Mouse (Mus musculus) neural tube, embryonic 15.5 days (tissue): Measurements from ENCODE around the gene Adgre5. TPM values are rescaled to one million over a fixed set of nuclear protein-coding genes. Genes with fewer than 3 reads are reported as not detected.

Experiments used
- ATAC-seq: fragments of 200-750 bp; cut with Nextera tagmentation; 2 replicates; pipeline ENCODE4 v1.8.0; 2017; ENCODE audit warnings: mild to moderate bottlenecking, moderate TSS enrichment, moderate library complexity; ENCODE audit not compliant: low FRiP score
- H3K27ac ChIP-seq: fragments of 300-500 bp; sonication (generic); replicated peaks from 2 replicates; pipeline ENCODE4 v1.5.1; 2015; ENCODE audit warnings: mild to moderate bottlenecking, inconsistent platforms
- H3K27me3 ChIP-seq: fragments of 300-500 bp; sonication (generic); replicated peaks from 2 replicates; pipeline ENCODE4 v1.6.1; 2015; ENCODE audit warnings: inconsistent platforms
- H3K36me3 ChIP-seq: fragments of 300-500 bp; sonication (generic); 2 replicates; pipeline ENCODE4 v1.6.1; 2015; ENCODE audit warnings: inconsistent platforms
- H3K4me1 ChIP-seq: fragments of 300-500 bp; sonication (generic); 2 replicates; pipeline ENCODE4 v1.6.1; 2015; ENCODE audit warnings: inconsistent platforms
- H3K4me2 ChIP-seq: fragments of 300-500 bp; sonication (generic); 2 replicates; pipeline ENCODE4 v1.6.1; 2015; ENCODE audit warnings: inconsistent platforms, mild to moderate bottlenecking, moderate library complexity
- H3K4me3 ChIP-seq: fragments of 300-500 bp; sonication (generic); replicated peaks from 2 replicates; pipeline ENCODE4 v1.5.1; 2015; ENCODE audit warnings: mild to moderate bottlenecking, inconsistent platforms
- H3K9ac ChIP-seq: fragments of 300-500 bp; sonication (generic); replicated peaks from 2 replicates; pipeline ENCODE4 v1.6.1; 2015; ENCODE audit warnings: mild to moderate bottlenecking, inconsistent platforms
- H3K9me3 ChIP-seq: fragments of 300-500 bp; sonication (generic); replicated peaks from 2 replicates; pipeline ENCODE4 v1.6.1; 2016; ENCODE audit warnings: inconsistent platforms
- WGBS: fragments of 180-500 bp; shearing (Covaris S2); methylation state at CpG from one replicate; pipeline ENCODE4 v1.1.7; 2015; ENCODE audit warnings: mixed read lengths; 5-methylcytosine and 5-hydroxymethylcytosine counted together
- polyA plus RNA-seq: library from polyadenylated mRNA; unstranded; fragments of >200 nt; fragmentation: Nextera tagmentation; extraction: Ambion mirVana; gene quantifications from 2 replicates; pipeline ENCODE4 v1.2.1, GENCODE M21; 2015

Adgre5 gene
- polyA plus RNA-seq, 1 experiment from 2014 or later: 12.2 TPM

- no peaks in the 10 kb centered on the region for H3K9me3 ChIP-seq
- H3K9ac ChIP-seq: no peak overlapping the region
- H3K27me3 ChIP-seq: peaks cover 24% of the 10 kb centered on the region
- no peaks in the 10 kb centered on the region for H3K36me3 ChIP-seq
- peaks cover 18% of the 10 kb centered on the region for H3K4me1 ChIP-seq
- no peak for ATAC-seq
- no peak overlapping the region for H3K4me2 ChIP-seq
- no peak overlapping the region for H3K4me3 ChIP-seq
- 88% methylated on average over 2 of the region's 2 CpGs for WGBS
- no peak overlapping the region for H3K27ac ChIP-seq
Measured at GRCm38 (mm10) chr8:83770669-83771068, 29.5 kb upstream of the Adgre5 start.

- H3K27ac ChIP-seq: no peak overlapping the region
- no peak overlapping the region for H3K4me3 ChIP-seq
- H3K4me2 ChIP-seq: no peak overlapping the region
- H3K9me3 ChIP-seq: no peaks in the 10 kb centered on the region
- H3K36me3 ChIP-seq: no peaks in the 10 kb centered on the region
- no peak for ATAC-seq
- no peak overlapping the region for H3K9ac ChIP-seq
- WGBS: 79% methylated on average over 7 of the region's 7 CpGs
- peaks cover 18% of the 10 kb centered on the region for H3K4me1 ChIP-seq
- H3K27me3 ChIP-seq: peaks cover 17% of the 10 kb centered on the region
Measured at GRCm38 (mm10) chr8:83769720-83770119, 28.6 kb upstream of the Adgre5 start.

GRCm38 (mm10) chr8:83768526-83768925 lies 27.4 kb upstream of the Adgre5 start:
- H3K9ac ChIP-seq: no peak overlapping the region
- peaks cover 17% of the 10 kb centered on the region for H3K27me3 ChIP-seq
- no peaks in the 10 kb centered on the region for H3K9me3 ChIP-seq
- no peak for ATAC-seq
- H3K27ac ChIP-seq: no peak overlapping the region
- WGBS: 56% methylated on average over 5 of the region's 5 CpGs
- no peak overlapping the region for H3K4me2 ChIP-seq
- no peaks in the 10 kb centered on the region for H3K36me3 ChIP-seq
- no peak overlapping the region for H3K4me3 ChIP-seq
- H3K4me1 ChIP-seq: peaks cover 12% of the 10 kb centered on the region

GRCm38 (mm10) chr8:83767442-83767841 lies 26.3 kb upstream of the Adgre5 start:
- Histone ChIP-seq H3K4me2 (no peak overlapping the region), H3K27ac (no peak overlapping the region), H3K9me3 (no peaks in the 10 kb centered on the region), H3K27me3 (peaks cover 9% of the 10 kb centered on the region), H3K4me3 (no peak overlapping the region), H3K9ac (no peak overlapping the region), H3K4me1 (peaks cover 1% of the 10 kb centered on the region), H3K36me3 (no peaks in the 10 kb centered on the region)
- no peak for ATAC-seq
- WGBS: 88% methylated on average over 4 of the region's 4 CpGs

- H3K36me3 ChIP-seq: no peaks in the 10 kb centered on the region
- no peaks in the 10 kb centered on the region for H3K9me3 ChIP-seq
- H3K9ac ChIP-seq: no peak overlapping the region
- H3K4me3 ChIP-seq: no peak overlapping the region
- no peak overlapping the region for H3K27ac ChIP-seq
- peaks cover 3% of the 10 kb centered on the region; the same call in 1 of the 2 replicates for H3K27me3 ChIP-seq
- H3K4me1 ChIP-seq: no peaks in the 10 kb centered on the region
- ATAC-seq: no peak
- no peak overlapping the region for H3K4me2 ChIP-seq
Measured at GRCm38 (mm10) chr8:83765663-83766062, 24.5 kb upstream of the Adgre5 start.

GRCm38 (mm10) chr8:83764717-83765116 lies 23.6 kb upstream of the Adgre5 start:
- H3K4me2 ChIP-seq: no peak overlapping the region
- H3K27me3 ChIP-seq: no peaks in the 10 kb centered on the region
- 84% methylated on average over 2 of the region's 2 CpGs for WGBS
- no peaks in the 10 kb centered on the region for H3K9me3 ChIP-seq
- 0 out of 2 replicates have a peak, but pooled peaks cover under 1% of the 10 kb centered on the region for H3K4me1 ChIP-seq
- no peaks in the 10 kb centered on the region for H3K36me3 ChIP-seq
- no peak for ATAC-seq
- no peak overlapping the region for H3K4me3 ChIP-seq
- H3K27ac ChIP-seq: no peak overlapping the region
- no peak overlapping the region for H3K9ac ChIP-seq

GRCm38 (mm10) chr8:83764116-83764515 lies 23.0 kb upstream of the Adgre5 start:
- Histone ChIP-seq H3K4me1 (0 out of 2 replicates have a peak, but pooled peaks cover 3% of the 10 kb centered on the region), H3K27ac (no peak overlapping the region), H3K9ac (no peak overlapping the region), H3K4me3 (no peak overlapping the region), H3K27me3 (no peaks in the 10 kb centered on the region), H3K36me3 (no peaks in the 10 kb centered on the region), H3K4me2 (no peak overlapping the region), H3K9me3 (no peaks in the 10 kb centered on the region)
- ATAC-seq: no peak
- WGBS: 96% methylated on average over 8 of the region's 8 CpGs

- H3K4me2 ChIP-seq: no peak overlapping the region
- WGBS: 83% methylated on average over 2 of the region's 2 CpGs
- ATAC-seq: no peak
- H3K27ac ChIP-seq: no peak overlapping the region
- no peak overlapping the region for H3K4me3 ChIP-seq
- no peaks in the 10 kb centered on the region for H3K9me3 ChIP-seq
- H3K27me3 ChIP-seq: no peaks in the 10 kb centered on the region
- H3K36me3 ChIP-seq: no peaks in the 10 kb centered on the region
- 0 out of 2 replicates have a peak, but pooled peaks cover 3% of the 10 kb centered on the region for H3K4me1 ChIP-seq
- no peak overlapping the region for H3K9ac ChIP-seq
Measured at GRCm38 (mm10) chr8:83759231-83759759, 18.2 kb upstream of the Adgre5 start.

- Histone ChIP-seq H3K9ac (no peak overlapping the region), H3K27me3 (no peaks in the 10 kb centered on the region), H3K4me1 (0 out of 2 replicates have a peak, but pooled peaks cover 3% of the 10 kb centered on the region), H3K36me3 (no peaks in the 10 kb centered on the region), H3K4me3 (no peak overlapping the region), H3K9me3 (no peaks in the 10 kb centered on the region), H3K27ac (no peak overlapping the region), H3K4me2 (no peak overlapping the region)
- no peak for ATAC-seq
- 69% methylated on average over 5 of the region's 5 CpGs for WGBS
Measured at GRCm38 (mm10) chr8:83758298-83758697, 17.2 kb upstream of the Adgre5 start.

- H3K4me2 ChIP-seq: no peak overlapping the region
- H3K9me3 ChIP-seq: no peaks in the 10 kb centered on the region
- H3K9ac ChIP-seq: no peak overlapping the region
- ATAC-seq: no peak
- H3K27ac ChIP-seq: no peak overlapping the region
- H3K36me3 ChIP-seq: no peaks in the 10 kb centered on the region
- no peaks in the 10 kb centered on the region for H3K27me3 ChIP-seq
- 87% methylated on average over 6 of the region's 6 CpGs for WGBS
- no peak overlapping the region for H3K4me3 ChIP-seq
- H3K4me1 ChIP-seq: 0 out of 2 replicates have a peak, but pooled peaks cover 3% of the 10 kb centered on the region
Measured at GRCm38 (mm10) chr8:83757084-83757607, 16.0 kb upstream of the Adgre5 start.

- Histone ChIP-seq H3K27me3 (no peaks in the 10 kb centered on the region), H3K4me1 (0 out of 2 replicates have a peak, but pooled peaks cover 3% of the 10 kb centered on the region), H3K4me3 (no peak overlapping the region), H3K27ac (no peak overlapping the region), H3K4me2 (no peak overlapping the region), H3K9me3 (no peaks in the 10 kb centered on the region), H3K9ac (no peak overlapping the region), H3K36me3 (no peaks in the 10 kb centered on the region)
- 96% methylated on average over 3 of the region's 3 CpGs for WGBS
- no peak for ATAC-seq
Measured at GRCm38 (mm10) chr8:83756273-83756672, 15.1 kb upstream of the Adgre5 start.

GRCm38 (mm10) chr8:83754149-83754548 lies 13.0 kb upstream of the Adgre5 start:
- Histone ChIP-seq H3K4me3 (no peak overlapping the region), H3K36me3 (no peaks in the 10 kb centered on the region), H3K9me3 (no peaks in the 10 kb centered on the region), H3K27me3 (no peaks in the 10 kb centered on the region), H3K4me1 (no peaks in the 10 kb centered on the region), H3K27ac (no peak overlapping the region), H3K4me2 (no peak overlapping the region), H3K9ac (no peak overlapping the region)
- no peak for ATAC-seq
- 53% methylated on average over 2 of the region's 3 CpGs for WGBS
